Mouse (Mus musculus) G1E (cell line): ENCODE measurements at regions not wholly inside any gene's neighbourhood (a gene's known extent, or its start where the extent isn't known, plus 50 kb on each side); places are given as distances from the start of the nearest gene placed in this dataset.
"Not testable (repeated sequence)": the region's sequence is repeated elsewhere in the genome, so short reads cannot be mapped to it uniquely, and the experiment has no call there.

Source experiments
- CTCF ChIP-seq: IDR thresholded peaks from 2 replicates; pipeline ENCODE4 v1.5.1; 2012; ENCODE audit warnings: low read depth, low read length, inconsistent platforms, mixed read lengths
- GATA1 ChIP-seq: IDR thresholded peaks from 2 replicates; pipeline ENCODE4 v1.6.1; 2012; ENCODE audit warnings: borderline replicate concordance, low read length, inconsistent platforms, mixed read lengths
- GATA2 ChIP-seq: IDR thresholded peaks from 2 replicates; pipeline ENCODE4 v1.6.1; 2012; ENCODE audit warnings: low read depth, low read length, inconsistent platforms, borderline replicate concordance
- POLR2AphosphoS5 ChIP-seq: IDR thresholded peaks from 2 replicates; pipeline ENCODE4 v1.6.1; 2012; ENCODE audit warnings: low read depth, low read length, inconsistent platforms; ENCODE audit not compliant: insufficient replicate concordance
- TAL1 ChIP-seq: conservative IDR thresholded peaks from 2 replicates; pipeline ENCODE4 v1.6.1; 2012; ENCODE audit warnings: low read depth, low read length, inconsistent platforms, mixed read lengths

GRCm38 (mm10) chr5:16968817-16969216, 177.2 kb downstream of the Gm28710 start:
- not testable (repeated sequence) for TF ChIP-seq CTCF, TAL1, GATA1, POLR2AphosphoS5, GATA2
